Mouse (Mus musculus) left cerebral cortex, adult 18-20 months (tissue): ENCODE measurements around the gene Phf1. TPM values are rescaled to one million over a fixed set of nuclear protein-coding genes. Genes with fewer than 3 reads are reported as not detected.
"Not testable (repeated sequence)": the region's sequence is repeated elsewhere in the genome, so short reads cannot be mapped to it uniquely, and the experiment has no call there.

Experiments used
- DNase-seq, 2 experiments: peaks; one replicate each; pipeline ENCODE4 v3.0.0; 2021 to 2022; ENCODE audit warnings: low spot score in 2 of 2, mixed read lengths in 1 of 2
- microRNA-seq, 2 experiments: library from miRNA; unstranded; fragments of <30 nt; microRNA quantifications; one replicate each; pipeline ENCODE4 v1.2.0; 2021
- total RNA-seq, 2 experiments: library from RNA; stranded (reverse); gene quantifications; 2 replicates each; pipeline ENCODE4 v1.2.3; 2021

Phf1 gene
- total RNA-seq, 2 experiments from 2014 or later, result 39.5 to 46.7 TPM

GRCm38 (mm10) chr17:26972703-26973574 lies 40.1 kb downstream of the Phf1 start, which contains the start of gene Zbtb9:
Gene Zbtb9, plus strand, starts transcription at chr17:26973167.
- peak; percentile 94 to 97 for DNase-seq

- DNase-seq, result no peak
Observed at GRCm38 (mm10) chr17:26974547-26974946, 41.7 kb downstream of the Phf1 start.

- no peak for DNase-seq
Observed at GRCm38 (mm10) chr17:26975415-26975814, 42.6 kb downstream of the Phf1 start.

GRCm38 (mm10) chr17:26977354-26977753 lies 44.5 kb downstream of the Phf1 start:
- DNase-seq, result not testable (repeated sequence)

GRCm38 (mm10) chr17:26979426-26979825 lies 46.6 kb downstream of the Phf1 start:
- no peak for DNase-seq

- DNase-seq, result no peak
Observed at GRCm38 (mm10) chr17:26981050-26981449, 48.2 kb downstream of the Phf1 start.

- no peak for DNase-seq
Observed at GRCm38 (mm10) chr17:26983382-26983781, 50.5 kb downstream of the Phf1 start.

- DNase-seq, result no peak
Observed at GRCm38 (mm10) chr17:26985503-26986179, 52.8 kb downstream of the Phf1 start.

Small RNA genes lying within 50 kb of the gene (microRNA-seq; reads per million reads assigned to microRNA genes)
- gene Gm27775 (0 reads per million in 2 experiments), gene Mir3083 (21.6 to 26.1 reads per million in 2 experiments), gene Mir6968 (6.0 to 7.6 reads per million in 2 experiments)

Other genes with a start within 250 kb of the Phf1 start
- 100 to 1,000 TPM; 183 to 191 TPM for gene Crebrf, start 217.4 kb upstream of the Phf1 start, total RNA-seq
- gene Bnip1, start 152.0 kb upstream of the Phf1 start, total RNA-seq, result 10 to 100 TPM; 31.6 to 31.7 TPM
- gene Nkx2-5, start 88.0 kb upstream of the Phf1 start, total RNA-seq, result not detected
- gene Kifc5b, start 16.0 kb upstream of the Phf1 start, total RNA-seq, result 1 to 10 TPM; 3.4 to 3.7 TPM
- 100 to 1,000 TPM in 1 of 2 experiments, 10 to 100 TPM in 1; 97.8 to 103 TPM for gene Cuta, start 6.5 kb downstream of the Phf1 start, total RNA-seq
- gene Syngap1, start 8.2 kb downstream of the Phf1 start, total RNA-seq, result 100 to 1,000 TPM; 348 to 362 TPM
- gene Zbtb9, start 40.1 kb downstream of the Phf1 start, total RNA-seq, result 10 to 100 TPM; 16.2 to 16.4 TPM
- 10 to 100 TPM; 12.0 to 13.0 TPM for gene Bak1, start 96.0 kb downstream of the Phf1 start, total RNA-seq
- gene Itpr3, start 124.3 kb downstream of the Phf1 start, total RNA-seq, result 1 to 10 TPM; 2.8 to 3.0 TPM
- gene Uqcc2, start 200.9 kb downstream of the Phf1 start, total RNA-seq, result 100 to 1,000 TPM; 242 to 270 TPM
- gene Ip6k3, start 234.7 kb downstream of the Phf1 start, total RNA-seq, result under 1 TPM; 0.60 to 0.70 TPM